Comparison of ENCODE assay signal across 32 mouse cellular contexts in genomic region chr9:98773212-98773611, GRCm38 (mm10).
"Had no signal": no experiment of that assay in that cellular context is flagged by ENCODE, and none has a peak within 500 bp of the region (broad histone marks: within the 10 kb centered on the region; RNA-seq: fewer than 3 reads in every experiment).

No protein-coding gene starts in this region.

- DNase-seq: heart, postnatal 36 days; heart, postnatal 4 days; kidney, adult 11 months; kidney, adult 18-20 months; kidney, adult 2 months; kidney, adult 8-10 months; kidney, adult 9 months; kidney, postnatal 10 days; kidney, postnatal 14 days; kidney, postnatal 25 days; kidney, postnatal 36 days; kidney, postnatal 4 days; layer of hippocampus, adult 9-11 months; layer of hippocampus, postnatal 36 days had no signal

- H3K4me2 ChIP-seq: heart, embryonic 11.5 days; heart, embryonic 13.5 days; heart, embryonic 15.5 days; hindbrain, embryonic 12.5 days; hindbrain, embryonic 13.5 days; hindbrain, embryonic 14.5 days; hindbrain, embryonic 15.5 days; intestine, embryonic 15.5 days; kidney, embryonic 15.5 days had no signal

- H3K27ac ChIP-seq: heart, embryonic 13.5 days; heart, embryonic 15.5 days; hindbrain, embryonic 10.5 days; hindbrain, embryonic 12.5 days; hindbrain, embryonic 13.5 days; hindbrain, embryonic 14.5 days; hindbrain, embryonic 15.5 days; hindbrain, postnatal 0 days; intestine, embryonic 15.5 days; kidney, embryonic 15.5 days; kidney, postnatal 0 days; layer of hippocampus, adult 2 months; left cerebral cortex, adult 2 months had no signal

- H3K9ac ChIP-seq: heart, embryonic 13.5 days; heart, embryonic 15.5 days; hindbrain, embryonic 12.5 days; hindbrain, embryonic 13.5 days; hindbrain, embryonic 14.5 days; hindbrain, embryonic 15.5 days; intestine, embryonic 15.5 days; kidney, embryonic 15.5 days had no signal

- H3K9me3 ChIP-seq: heart, embryonic 13.5 days; heart, embryonic 15.5 days; hindbrain, embryonic 10.5 days; hindbrain, embryonic 12.5 days; hindbrain, embryonic 13.5 days; hindbrain, embryonic 15.5 days; intestine, embryonic 15.5 days; kidney, embryonic 15.5 days had no signal

- ATAC-seq: hindbrain, embryonic 16.5 days; hindbrain, postnatal 0 days; inflammation-experienced regulatory T-cells, adult 6 months; intestine, embryonic 15.5 days; intestine, embryonic 16.5 days; intestine, postnatal 0 days had no signal

- H3K4me3 ChIP-seq: heart, embryonic 13.5 days; heart, embryonic 15.5 days; hindbrain, embryonic 10.5 days; hindbrain, embryonic 12.5 days; hindbrain, embryonic 13.5 days; hindbrain, embryonic 15.5 days; intestine, embryonic 15.5 days; kidney, embryonic 15.5 days; layer of hippocampus, adult 2 months; left cerebral cortex, adult 2 months had no signal

- H3K27me3 ChIP-seq: heart, embryonic 13.5 days; heart, embryonic 15.5 days; hindbrain, embryonic 12.5 days; hindbrain, embryonic 13.5 days; hindbrain, embryonic 15.5 days; intestine, embryonic 15.5 days; kidney, embryonic 15.5 days had no signal

- H3K4me1 ChIP-seq: heart, embryonic 13.5 days; heart, embryonic 15.5 days; hindbrain, embryonic 10.5 days; hindbrain, embryonic 12.5 days; hindbrain, embryonic 13.5 days; hindbrain, embryonic 15.5 days; intestine, embryonic 15.5 days; kidney, embryonic 15.5 days had no signal

- H3K36me3 ChIP-seq: heart, embryonic 13.5 days; heart, embryonic 15.5 days; hindbrain, embryonic 10.5 days; hindbrain, embryonic 12.5 days; hindbrain, embryonic 13.5 days; hindbrain, embryonic 15.5 days; intestine, embryonic 15.5 days; kidney, embryonic 15.5 days had no signal
